Mouse (Mus musculus): ENCODE measurements around the gene Uba52. TPM values are rescaled to one million over a fixed set of nuclear protein-coding genes. Genes with fewer than 3 reads are reported as not detected.

Gene Uba52
- total RNA-seq, 2 experiments from 2014 or later: 1,328 to 1,514 TPM

- DNase-seq: peak; percentile 74 to 93
Measured at GRCm38 (mm10) chr8:70504851-70505250, 5.8 kb downstream of the Uba52 start.

DNA sequence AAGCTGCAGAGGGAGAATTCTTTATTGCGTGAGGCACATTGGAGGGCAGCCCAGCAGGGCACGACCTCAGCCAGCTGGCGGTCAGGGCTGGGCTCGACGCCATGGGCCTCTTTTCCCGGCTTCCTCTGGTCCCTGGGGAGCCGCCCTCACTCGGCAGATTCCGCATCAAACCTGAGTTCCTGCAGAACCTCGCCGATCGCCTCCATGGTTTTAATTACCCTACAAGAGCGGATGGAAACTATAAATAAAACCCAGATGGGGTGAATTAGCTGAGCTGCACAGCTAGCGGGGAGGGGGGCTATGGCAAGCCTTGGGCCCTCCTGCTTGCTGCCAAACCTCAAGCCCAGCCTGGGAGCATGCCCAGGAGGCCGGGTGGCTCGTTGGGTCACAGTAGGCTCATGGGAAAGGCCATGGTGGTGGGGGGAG lies 6.3 kb downstream of the Uba52 start:
- DNase-seq: peak; percentile 80 to 81

DNA sequence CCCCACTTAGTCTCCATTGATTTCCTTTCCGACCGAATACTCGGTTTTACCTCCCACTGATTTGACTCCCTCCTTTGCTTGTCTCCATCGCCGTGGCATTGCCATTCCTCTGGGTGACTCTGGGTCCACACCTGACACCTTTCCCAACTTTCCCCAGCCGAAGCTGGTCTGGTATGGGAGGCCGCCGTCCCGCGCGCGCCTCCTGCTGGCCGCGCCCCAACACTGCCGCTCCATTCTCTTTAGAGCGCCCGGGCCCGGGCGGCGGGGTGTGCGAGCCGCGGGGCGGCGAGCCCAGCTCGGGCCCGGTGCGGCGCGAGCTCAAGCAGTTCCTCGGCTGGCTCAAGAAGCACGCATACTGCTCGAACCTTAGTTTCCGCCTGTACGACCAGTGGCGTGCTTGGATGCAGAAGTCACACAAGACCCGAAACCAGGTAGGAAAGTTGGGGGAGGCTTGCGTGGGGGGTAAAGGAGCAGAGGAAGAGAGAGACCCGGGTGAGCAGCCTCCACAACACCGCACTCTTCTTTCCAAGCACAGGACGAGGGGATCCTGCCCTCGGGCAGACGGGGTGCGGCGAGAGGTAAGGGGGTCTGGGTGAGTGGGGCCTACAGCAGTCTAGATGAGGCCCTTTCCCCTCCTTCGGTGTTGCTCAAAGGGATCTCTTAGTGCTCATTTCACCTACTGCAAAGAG lies 7.4 kb downstream of the Uba52 start:
- DNase-seq: peak; percentile 66 to 79

GRCm38 (mm10) chr8:70502540-70502939 lies 8.1 kb downstream of the Uba52 start:
- no peak for DNase-seq

DNA sequence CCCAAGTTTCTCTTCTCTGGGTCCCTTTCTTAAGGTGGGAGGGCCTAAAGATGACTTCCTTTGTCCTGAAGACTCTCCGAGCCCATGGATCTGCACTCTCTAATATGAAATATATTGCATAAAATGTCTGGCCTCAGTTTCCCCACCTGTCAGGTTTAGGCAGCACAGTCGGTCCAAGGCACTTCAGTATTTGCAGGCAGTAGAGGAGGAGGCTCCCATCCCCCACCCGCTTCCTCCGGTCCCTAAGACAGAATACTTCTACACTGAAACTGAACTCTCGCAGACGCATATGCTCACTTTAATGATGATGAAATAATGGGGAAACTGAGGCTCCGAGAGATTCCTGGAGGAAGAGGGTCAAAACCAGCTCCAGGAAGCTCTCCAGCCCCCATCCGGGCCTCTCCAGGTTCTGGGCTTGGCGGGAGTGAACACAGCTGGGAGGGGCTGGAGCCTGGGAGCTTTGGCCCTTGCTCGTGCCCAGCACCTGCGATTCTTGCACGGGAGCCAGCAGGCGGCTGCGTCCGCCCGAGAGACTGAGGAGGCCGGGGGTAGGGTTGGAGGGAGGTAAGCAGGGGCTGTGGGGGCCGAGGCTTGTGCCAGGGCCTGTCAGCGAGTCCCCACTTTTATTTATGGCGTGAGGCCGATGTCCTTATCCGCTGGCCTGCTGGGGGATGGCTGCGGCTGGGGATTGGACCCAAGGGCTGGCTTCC lies 8.6 kb downstream of the Uba52 start:
- peak; percentile 69 to 73 for DNase-seq

GRCm38 (mm10) chr8:70500386-70501301 lies 10.0 kb downstream of the Uba52 start:
- no peak for DNase-seq

DNA sequence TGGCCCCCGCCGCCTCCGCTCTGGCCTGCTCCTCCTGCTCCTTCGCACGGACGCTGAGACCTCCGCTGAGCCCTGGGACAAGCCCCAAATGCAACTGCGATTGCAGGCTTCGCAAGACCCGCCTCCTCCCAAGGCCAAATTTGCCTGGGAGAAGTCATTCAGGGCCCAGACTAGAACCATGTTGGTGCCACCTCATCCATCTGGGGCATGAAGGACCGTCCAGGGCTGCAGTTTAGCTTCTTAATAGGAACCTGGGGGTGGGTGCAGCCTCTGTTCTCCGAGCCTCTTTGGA lies 14.9 kb downstream of the Uba52 start:
- DNase-seq: no peak

- no peak for DNase-seq
Measured at GRCm38 (mm10) chr8:70495001-70495770, 15.4 kb downstream of the Uba52 start.

- DNase-seq: peak in 1 of 2 experiments; percentile 14
Measured at GRCm38 (mm10) chr8:70494416-70494945, 16.1 kb downstream of the Uba52 start.

- no peak for DNase-seq
Measured at GRCm38 (mm10) chr8:70493692-70494415, 16.7 kb downstream of the Uba52 start.

DNA sequence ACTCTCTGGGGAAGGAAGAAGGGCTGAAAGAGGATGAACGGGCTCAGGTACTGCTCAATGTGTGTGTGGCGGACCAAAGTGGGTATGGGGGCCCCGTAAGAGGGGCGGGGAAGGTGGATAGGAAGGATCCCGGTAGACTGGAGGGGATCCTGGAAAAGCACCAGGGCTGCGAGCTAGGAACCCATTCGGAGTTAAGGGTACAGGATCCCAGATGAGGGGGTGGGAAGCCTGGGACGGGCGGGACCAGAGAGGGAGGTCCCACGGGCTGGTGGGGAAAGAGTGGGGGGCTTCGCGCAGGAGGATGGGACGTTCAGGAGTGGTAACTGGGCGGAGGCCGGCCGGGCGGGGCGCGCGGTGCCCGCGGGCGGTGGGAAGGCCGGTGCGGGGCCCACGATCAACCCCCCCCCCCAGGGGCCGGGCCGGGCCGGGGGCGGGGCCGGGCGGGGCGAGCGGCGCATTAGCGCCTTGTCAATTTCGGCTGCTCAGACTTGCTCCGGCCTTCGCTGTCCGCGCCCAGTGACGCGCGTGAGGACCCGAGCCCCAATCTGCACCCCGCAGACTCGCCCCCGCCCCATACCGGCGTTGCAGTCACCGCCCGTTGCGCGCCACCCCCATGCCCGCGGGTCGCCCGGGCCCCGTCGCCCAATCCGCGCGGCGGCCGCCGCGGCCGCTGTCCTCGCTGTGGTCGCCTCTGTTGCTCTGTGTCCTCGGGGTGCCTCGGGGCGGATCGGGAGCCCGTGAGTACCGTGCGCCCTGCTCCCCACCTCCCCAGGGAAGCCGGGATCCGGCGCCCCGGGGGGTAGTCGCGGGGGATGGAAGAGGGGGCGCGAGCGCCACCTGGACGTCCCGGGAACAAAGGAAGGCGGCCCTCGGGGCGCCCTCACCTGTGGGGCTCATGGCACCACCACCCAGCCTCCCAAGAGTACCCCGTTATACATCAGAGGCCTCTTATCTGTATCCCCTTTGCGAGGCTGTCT lies 17.6 kb downstream of the Uba52 start, which contains the start of gene Crlf1:
Gene Crlf1, plus strand, starts transcription at position 495 of the 977 bp plus-strand sequence.
- DNase-seq: peak in 1 of 2 experiments; percentile 12

DNA sequence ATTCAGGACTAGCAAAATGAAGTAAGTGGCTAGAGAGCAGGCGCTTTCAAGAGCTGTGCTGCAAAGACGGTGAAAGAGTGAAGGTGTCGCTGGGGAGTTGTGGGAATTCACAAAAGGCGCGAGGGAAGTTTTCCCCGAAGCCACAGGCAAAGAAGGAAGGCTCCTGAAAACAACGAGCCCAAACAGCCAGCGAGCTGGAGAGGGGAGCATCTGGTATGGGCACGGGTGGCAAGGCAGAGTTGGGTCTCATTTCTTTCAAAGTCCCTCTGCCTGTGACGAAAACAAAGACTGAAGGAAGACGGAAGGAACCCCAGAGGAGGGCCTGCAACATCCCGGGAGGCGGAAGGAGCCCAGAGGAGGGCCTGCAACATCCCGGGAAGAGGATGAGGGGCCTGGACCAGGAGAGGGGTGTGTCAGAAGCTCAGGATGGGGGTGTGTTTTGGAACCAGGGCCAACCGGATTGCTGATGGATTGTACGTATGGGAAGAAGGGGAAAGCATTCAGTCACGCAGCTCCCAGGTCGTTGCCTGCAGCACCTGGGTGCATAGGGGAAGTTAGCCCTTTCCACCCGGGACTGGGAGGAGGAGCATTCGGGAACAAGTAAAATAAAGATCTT lies 19.6 kb downstream of the Uba52 start:
- no peak for DNase-seq

- DNase-seq: peak in 1 of 2 experiments; percentile 10
Measured at GRCm38 (mm10) chr8:70490061-70490879, 20.3 kb downstream of the Uba52 start.

DNA sequence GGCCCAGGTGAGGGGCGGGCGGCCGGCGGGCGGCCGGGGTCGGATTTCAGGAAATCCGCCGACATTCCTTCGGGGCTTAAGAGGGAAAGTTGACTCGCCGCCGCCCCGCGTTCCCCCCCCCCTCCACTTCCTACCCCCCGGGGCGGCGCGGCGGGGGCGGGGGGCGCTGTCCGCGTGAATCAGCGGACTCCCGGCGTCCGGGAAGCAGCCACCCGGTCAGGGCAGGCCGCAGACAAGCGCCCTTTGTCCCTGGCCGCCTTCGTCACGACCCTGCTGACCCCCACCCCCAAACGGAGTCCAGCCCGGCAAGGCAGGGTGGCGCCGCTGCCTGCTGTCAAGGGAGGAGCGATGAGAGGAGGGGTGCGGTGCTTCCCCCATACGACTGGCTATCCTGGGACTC lies 21.0 kb downstream of the Uba52 start:
- DNase-seq: peak in 1 of 2 experiments; percentile 13

DNA sequence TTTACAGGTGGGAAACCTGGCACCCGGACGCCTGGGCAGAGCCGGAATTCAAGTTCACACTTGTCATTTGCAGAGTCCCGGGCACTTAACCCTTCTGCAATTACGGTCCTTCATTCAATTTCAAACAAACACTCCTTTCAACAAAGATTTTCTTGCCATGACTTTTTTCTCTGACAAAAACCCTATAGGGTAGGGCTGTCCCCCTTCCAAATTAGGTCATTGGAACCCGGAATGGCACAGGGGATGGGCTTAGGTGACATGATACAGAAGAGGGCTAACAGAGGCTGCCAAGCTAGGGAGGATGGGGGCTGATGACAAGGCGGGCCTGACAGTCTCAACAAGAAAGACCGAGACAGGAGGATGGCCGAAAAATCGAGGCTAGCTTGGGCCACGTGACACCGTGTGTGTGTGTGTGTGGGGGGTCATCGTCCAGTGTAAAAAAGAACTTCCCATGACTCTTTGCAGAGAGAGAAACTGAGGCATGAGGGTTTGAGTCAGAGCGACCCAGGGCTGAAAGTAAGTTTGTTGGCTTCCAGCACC lies 21.6 kb downstream of the Uba52 start:
- peak in 1 of 2 experiments; percentile 13 for DNase-seq

- DNase-seq: peak in 1 of 2 experiments; percentile 37
Measured at GRCm38 (mm10) chr8:70487993-70488796, 22.4 kb downstream of the Uba52 start.

DNA sequence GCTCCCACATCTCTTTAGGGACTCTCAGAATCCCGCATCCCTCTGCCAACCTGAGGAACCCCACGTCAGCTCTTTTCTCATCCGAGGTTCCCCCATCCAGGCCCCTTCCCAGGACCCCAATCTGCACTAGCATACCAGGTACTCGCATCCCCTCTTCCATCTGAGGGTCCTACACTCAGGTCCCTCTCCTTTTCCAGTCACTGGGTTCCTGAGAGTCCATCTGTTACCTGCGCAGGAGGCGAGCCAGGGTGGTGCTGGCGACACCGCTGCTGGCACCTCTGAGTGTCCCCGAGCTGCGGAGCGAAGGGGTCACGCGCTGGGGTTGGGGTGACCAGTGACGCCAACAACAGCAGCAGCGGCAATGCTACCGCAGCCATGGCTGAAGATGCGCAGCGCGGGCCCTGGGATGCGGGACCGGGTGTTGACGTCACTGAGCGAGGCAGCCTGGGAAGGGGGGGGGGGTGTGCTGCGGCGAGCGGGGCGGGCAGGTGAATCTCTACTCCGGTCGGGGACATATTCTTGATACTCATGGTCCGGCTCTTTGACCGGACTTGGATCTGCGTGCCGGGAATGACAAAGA lies 23.6 kb downstream of the Uba52 start, which contains the start of gene Tmem59l:
Gene Tmem59l, minus strand, starts transcription at position 418 of the 580 bp plus-strand sequence.
- no peak for DNase-seq

Measured in heart, adult 18-20 months (tissue).